Mouse (Mus musculus): ENCODE measurements around the gene Scd4. TPM values are rescaled to one million over a fixed set of nuclear protein-coding genes. Genes with fewer than 3 reads are reported as not detected.
A peak's percentile ranks its signal among the peaks of the same experiment; 100 is the strongest.

The Scd4 gene
- total RNA-seq (2021): 10 to 100 TPM in 1 of 2 experiments, 1 to 10 TPM in 1; 5.2 to 15.0 TPM
- long read RNA-seq, experiment 1: 0 reads
- long read RNA-seq, experiment 2: 0 reads

- DNase-seq (ENCODE audit: low spot score in 2 of 2): peak in 1 of 2 experiments; percentile 35
Measured at GRCm38 (mm10) chr19:44332833-44333623, at the start of gene Scd4. TSS of gene Scd4 (plus strand) at chr19:44333092.

- no peak for DNase-seq (ENCODE audit: low spot score in 2 of 2)
Measured at GRCm38 (mm10) chr19:44283157-44284024, 49.5 kb upstream of the Scd4 start.

DNA sequence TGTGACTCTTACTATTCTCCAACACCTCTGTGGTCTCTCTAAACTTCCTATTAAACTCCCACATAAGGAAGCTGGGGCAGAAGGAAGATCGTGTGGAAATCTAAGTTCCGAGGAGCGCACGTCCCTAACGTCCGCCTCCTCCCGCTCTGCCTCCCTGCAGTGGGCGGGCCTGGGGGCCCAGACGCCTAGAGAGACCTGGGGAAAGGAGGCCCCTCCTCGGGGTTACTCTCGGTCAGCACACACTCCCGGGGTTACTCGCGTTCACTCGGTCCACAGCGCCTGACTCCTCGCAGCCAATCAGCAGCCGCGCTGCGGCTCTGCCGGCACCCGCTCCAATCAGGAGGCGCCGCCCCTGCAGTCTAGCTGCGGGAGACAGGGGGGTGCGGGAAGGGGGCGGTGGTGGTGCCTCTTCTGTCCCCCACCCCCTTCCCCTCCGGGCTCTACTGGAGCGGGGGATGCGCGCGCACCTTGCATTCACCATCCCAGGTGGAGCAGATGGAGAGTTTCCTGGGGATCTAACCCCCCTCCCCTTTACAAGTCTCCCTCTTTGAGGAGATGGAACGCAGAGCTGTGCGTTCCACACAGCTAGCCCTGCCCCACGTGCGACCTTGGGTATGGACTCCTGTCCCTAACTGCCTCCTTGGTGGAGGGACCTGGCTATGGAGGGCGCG is 48.7 kb upstream of the Scd4 start:
- peak; percentile 74 to 80 for DNase-seq (ENCODE audit: low spot score in 2 of 2)

DNA sequence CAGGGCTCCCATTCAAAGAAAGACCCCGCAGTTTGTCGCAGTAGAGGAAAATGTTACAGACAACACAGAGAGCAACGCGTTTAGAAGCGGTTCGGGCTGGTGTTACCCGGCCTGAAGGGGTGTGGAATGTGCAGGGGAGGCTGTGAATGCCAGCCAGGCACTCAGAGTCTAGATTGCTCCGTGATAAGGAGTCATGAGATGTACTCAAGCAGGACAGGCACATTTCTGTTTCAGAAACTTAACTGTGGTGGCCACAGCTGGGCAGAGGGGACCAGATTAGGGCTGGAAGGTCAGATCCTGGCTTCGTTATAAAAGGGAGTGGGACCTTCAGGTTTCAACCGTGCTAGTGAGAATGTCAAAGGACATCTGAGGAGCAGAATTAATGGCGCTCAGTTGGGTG is 48.2 kb upstream of the Scd4 start:
- no peak for DNase-seq (ENCODE audit: low spot score in 2 of 2)

- no peak for DNase-seq (ENCODE audit: low spot score in 2 of 2)
Measured at GRCm38 (mm10) chr19:44285554-44285953, 47.3 kb upstream of the Scd4 start.

DNA sequence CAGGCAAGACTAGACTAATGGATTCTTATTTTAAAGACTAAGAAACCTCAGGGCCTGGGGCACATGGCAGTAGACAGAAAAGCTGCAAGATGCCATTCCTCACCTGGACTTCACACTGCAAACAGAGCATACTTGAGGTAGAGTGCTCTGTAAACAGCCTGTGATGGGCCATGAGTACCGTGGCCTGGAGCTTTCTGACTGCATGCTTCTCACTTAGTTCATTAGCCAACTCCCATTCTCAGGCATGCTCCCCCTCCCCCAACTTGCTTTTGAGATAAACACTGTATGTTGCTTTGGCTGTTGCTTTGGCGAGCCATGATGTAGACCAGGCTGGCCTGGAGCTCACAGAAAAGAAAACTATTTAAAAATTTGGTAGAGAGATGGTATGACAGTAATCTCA is 46.8 kb upstream of the Scd4 start:
- DNase-seq (ENCODE audit: low spot score in 2 of 2): no peak

DNA sequence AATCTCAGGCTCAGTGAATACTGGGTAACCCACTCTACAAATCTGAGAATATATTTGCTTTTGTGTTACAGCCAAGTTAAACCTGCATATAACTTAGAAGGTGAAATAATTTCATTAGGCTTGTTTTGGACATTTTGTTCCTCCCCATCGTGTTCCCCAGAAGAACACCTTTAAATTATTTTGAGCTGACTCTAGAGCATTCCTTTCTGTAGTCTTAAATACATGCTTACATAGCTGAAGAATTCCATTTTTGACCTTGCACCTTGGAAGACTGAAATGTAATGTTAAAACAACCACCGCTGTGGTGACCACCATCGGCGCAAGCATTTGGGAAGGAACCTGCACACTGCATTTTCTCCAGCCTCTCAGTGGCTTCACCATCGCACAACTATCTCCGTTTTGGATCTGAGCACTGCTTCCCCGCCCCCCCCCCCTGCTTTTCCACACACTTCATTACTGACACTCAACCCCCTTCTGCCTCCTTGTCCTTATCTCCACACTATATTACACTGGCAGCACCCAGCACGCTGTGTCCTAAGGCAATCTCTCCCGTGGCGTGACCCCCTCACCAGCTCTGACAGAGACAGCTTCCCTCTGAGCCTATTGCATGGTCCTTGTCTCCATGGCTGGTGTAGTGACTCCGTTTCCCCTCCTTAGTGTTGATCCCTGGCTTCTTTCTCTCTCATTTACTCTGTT is 45.3 kb upstream of the Scd4 start:
- no peak for DNase-seq (ENCODE audit: low spot score in 2 of 2)

GRCm38 (mm10) chr19:44292083-44292482 is 40.8 kb upstream of the Scd4 start:
- no peak for DNase-seq (ENCODE audit: low spot score in 2 of 2)

- DNase-seq (ENCODE audit: low spot score in 2 of 2): no peak
Measured at GRCm38 (mm10) chr19:44292483-44292882, 40.4 kb upstream of the Scd4 start.

- DNase-seq (ENCODE audit: low spot score in 2 of 2): no peak
Measured at GRCm38 (mm10) chr19:44292941-44293768, 39.7 kb upstream of the Scd4 start, which contains the start of gene Scd2. TSS of gene Scd2 (plus strand) at chr19:44293674.

DNA sequence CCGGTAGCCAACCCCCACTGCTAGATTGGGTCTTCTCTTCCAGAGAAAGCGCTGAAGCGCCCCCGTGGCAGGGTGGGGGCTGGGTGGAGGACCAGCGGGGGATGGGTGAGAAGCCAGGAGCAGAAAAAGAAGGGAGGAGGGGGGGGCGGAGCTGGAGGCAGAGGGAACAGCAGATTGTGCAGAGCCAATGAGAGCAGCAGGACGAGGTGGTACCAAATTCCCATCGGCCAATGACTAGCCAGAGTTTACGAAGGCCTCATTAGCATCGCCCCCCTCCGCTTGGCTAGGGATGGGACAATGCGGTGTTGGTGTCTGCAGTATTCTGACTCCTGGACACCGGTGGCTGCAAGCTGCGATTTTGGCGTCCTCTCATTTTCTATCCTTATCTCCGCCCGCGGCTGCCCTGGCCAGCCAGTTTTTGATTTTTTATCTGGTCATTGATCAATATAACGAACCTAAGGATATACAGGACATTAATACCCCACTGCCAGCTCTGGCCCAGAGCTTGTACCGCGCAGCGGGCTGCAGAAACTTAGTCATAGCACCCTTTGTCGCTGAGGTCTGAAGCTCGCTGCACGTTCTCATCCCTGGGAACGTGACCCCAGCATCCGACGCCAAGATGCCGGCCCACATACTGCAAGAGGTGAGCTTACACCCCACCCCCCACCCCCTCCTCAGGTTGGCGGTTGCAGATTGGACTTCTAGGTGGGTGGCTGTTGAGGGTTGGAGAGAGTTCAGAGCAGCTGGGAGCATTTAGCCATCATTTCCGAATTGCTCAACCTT is 38.9 kb upstream of the Scd4 start:
- peak; percentile 81 to 90 for DNase-seq (ENCODE audit: low spot score in 2 of 2)

DNA sequence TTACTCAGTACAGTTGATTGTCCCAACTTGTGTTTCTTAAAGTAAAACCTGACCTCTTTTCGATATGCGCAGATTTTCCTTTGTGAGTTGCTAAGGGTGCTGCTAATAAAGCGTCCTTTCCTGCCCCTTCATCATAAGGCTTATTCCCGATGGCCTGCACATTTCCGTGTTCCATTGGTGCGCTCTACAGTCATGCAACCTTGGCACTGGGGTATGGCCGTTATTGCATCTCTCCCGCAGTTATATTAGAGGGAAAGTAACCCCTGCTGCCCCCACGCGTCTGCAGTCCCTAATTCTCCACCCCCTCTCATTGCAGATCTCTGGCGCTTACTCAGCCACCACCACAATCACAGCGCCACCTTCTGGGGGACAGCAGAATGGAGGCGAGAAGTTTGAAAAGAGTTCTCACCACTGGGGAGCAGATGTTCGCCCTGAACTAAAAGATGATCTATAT is 38.3 kb upstream of the Scd4 start:
- peak; percentile 87 for DNase-seq (ENCODE audit: low spot score in 2 of 2)

- no peak for DNase-seq (ENCODE audit: low spot score in 2 of 2)
Measured at GRCm38 (mm10) chr19:44295251-44295650, 37.6 kb upstream of the Scd4 start.

- DNase-seq (ENCODE audit: low spot score in 2 of 2): peak; percentile 86 to 87
Measured at GRCm38 (mm10) chr19:44295741-44296140, 37.2 kb upstream of the Scd4 start.

DNA sequence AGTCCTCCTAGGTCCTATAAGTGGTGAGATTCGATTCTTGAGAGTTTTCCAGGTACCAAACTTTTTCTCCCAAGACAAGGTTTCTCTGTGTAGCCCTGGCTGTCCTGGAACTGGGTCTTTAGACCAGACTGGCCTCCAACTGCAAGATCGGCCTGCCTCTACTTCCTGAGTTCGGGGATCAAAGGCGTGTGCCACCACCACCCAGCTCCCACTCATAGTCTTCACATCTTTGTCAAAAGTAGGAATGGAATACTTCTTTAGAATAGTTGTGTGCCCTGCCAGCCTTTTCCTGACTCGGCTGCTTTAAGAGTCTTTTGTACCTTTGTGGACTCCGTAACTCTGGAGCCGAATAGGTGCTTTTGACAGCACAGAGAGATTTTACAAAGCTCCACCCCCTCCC is 36.7 kb upstream of the Scd4 start:
- DNase-seq (ENCODE audit: low spot score in 2 of 2): no peak

- no peak for DNase-seq (ENCODE audit: low spot score in 2 of 2)
Measured at GRCm38 (mm10) chr19:44297068-44297760, 35.7 kb upstream of the Scd4 start.

GRCm38 (mm10) chr19:44297862-44298261 is 35.0 kb upstream of the Scd4 start:
- no peak for DNase-seq (ENCODE audit: low spot score in 2 of 2)

- DNase-seq (ENCODE audit: low spot score in 2 of 2): no peak
Measured at GRCm38 (mm10) chr19:44299078-44299477, 33.8 kb upstream of the Scd4 start.

Measured in adrenal gland, adult 18-20 months (tissue).